Mouse (Mus musculus): ENCODE data around the gene Clmn. TPM values are rescaled to one million over a fixed set of nuclear protein-coding genes. Genes with fewer than 3 reads are reported as not detected.

Clmn gene
- total and polyA plus RNA-seq, 3 experiments = not detected

GRCm38 (mm10) chr12:104751814-104752765 lies 112.8 kb downstream of the Clmn start, which contains the start of gene Dicer1 (continued):
- TF ChIP-seq MEF2A (IDR thresholded peaks at IDR 0.05; ENCODE audit: extremely low read depth, insufficient replicate concordance, low read depth, low read length, poor library complexity, severe bottlenecking) = no peak
- no peak for TF ChIP-seq CHD1 (IDR thresholded peaks at IDR 0.05; ENCODE audit: low read depth, low read length)
- no peak for TF ChIP-seq EP300 (IDR thresholded peaks at IDR 0.05; ENCODE audit: low read depth in 1 of 2, low read length in 2 of 2)
- no peak for TF ChIP-seq POLR2AphosphoS5 (IDR thresholded peaks at IDR 0.05; ENCODE audit: borderline replicate concordance, low read depth, low read length)
- no peak for TF ChIP-seq ZNF384 (IDR thresholded peaks at IDR 0.05; ENCODE audit: low read depth, low read length)
- no peak for TF ChIP-seq USF1 (IDR thresholded peaks at IDR 0.05; ENCODE audit: low read depth, low read length)
- peak; percentile 84; the same call in 1 of the 2 replicates for TF ChIP-seq GABPA (IDR thresholded peaks at IDR 0.05; ENCODE audit: low read depth, low read length)
- no peak; the same call in 1 of the 2 replicates for TF ChIP-seq MAX (IDR thresholded peaks at IDR 0.05; ENCODE audit: low read length)
- peak; percentile 63 to 75; a peak in 3 of 4 replicates for TF ChIP-seq POLR2A (IDR thresholded peaks at IDR 0.05; ENCODE audit: control insufficient read depth in 1 of 2, insufficient read depth in 1 of 2, low read depth in 1 of 2, low read length in 2 of 2, poor library complexity in 1 of 2)
- TF ChIP-seq UBTF (IDR thresholded peaks at IDR 0.05; ENCODE audit: borderline replicate concordance, insufficient read depth, low read depth, low read length) = no peak
- no peak for TF ChIP-seq ZKSCAN1 (IDR thresholded peaks at IDR 0.05; ENCODE audit: low read depth, low read length)
- TF ChIP-seq KAT2A (conservative IDR thresholded peaks at IDR 0.05; ENCODE audit: low read depth, low read length) = no peak
- TF ChIP-seq GATA1 (IDR thresholded peaks at IDR 0.05; ENCODE audit: low read depth, low read length) = no peak

- H3K9ac ChIP-seq (ENCODE audit: control insufficient read depth, low read depth, low read length, poor library complexity, severe bottlenecking) = peak overlapping the region; percentile 90
- peak overlapping the region; percentile 27 for H3K27ac ChIP-seq (ENCODE audit: control insufficient read depth, low read depth, low read length)
- H3K36me3 ChIP-seq (ENCODE audit: control insufficient read depth in 1 of 2, insufficient read depth in 2 of 2, low read length in 2 of 2) = peaks cover 0 to 11% of the 10 kb centered on the region in 2 experiments; a peak in 2 of 4 replicates
- peaks cover 5 to 12% of the 10 kb centered on the region in 2 experiments for H3K4me1 ChIP-seq (ENCODE audit: control insufficient read depth in 1 of 2, insufficient read depth in 2 of 2, low read length in 2 of 2)
- H3K9me3 ChIP-seq (replicated peaks; ENCODE audit: insufficient read depth, low read length) = no peaks in the 10 kb centered on the region
- H3K79me2 ChIP-seq (ENCODE audit: control insufficient read depth, insufficient read depth, low read length, poor library complexity) = peaks cover 50% of the 10 kb centered on the region
- peak; percentile 42 for DNase-seq (ENCODE audit: low read depth, low spot score)
- peak overlapping the region; percentile 94 to 97 for H3K4me3 ChIP-seq (ENCODE audit: control insufficient read depth in 1 of 2, insufficient read depth in 1 of 2, low read depth in 2 of 2, low read length in 2 of 2)
- no peaks in the 10 kb centered on the region for H3K27me3 ChIP-seq (ENCODE audit: control insufficient read depth in 1 of 2, insufficient read depth in 2 of 2, low read length in 2 of 2)
- no peak for TF ChIP-seq GABPA (IDR thresholded peaks at IDR 0.05; ENCODE audit: low read depth, low read length)
- no peak for TF ChIP-seq EP300 (IDR thresholded peaks at IDR 0.05; ENCODE audit: low read depth in 1 of 2, low read length in 2 of 2)
- no peak for TF ChIP-seq MAZ (IDR thresholded peaks at IDR 0.05; ENCODE audit: low read depth, low read length)
- no peak for TF ChIP-seq RCOR1 (IDR thresholded peaks at IDR 0.05; ENCODE audit: low read depth, low read length)
- TF ChIP-seq TAL1 (IDR thresholded peaks at IDR 0.05; ENCODE audit: low read length) = no peak
- TF ChIP-seq ELF1 (IDR thresholded peaks at IDR 0.05; ENCODE audit: low read depth, low read length) = no peak
- 0 out of 4 replicates have a peak, but pooled peaks of 1 of the 2 experiments have one; percentile 8 for TF ChIP-seq POLR2A (IDR thresholded peaks at IDR 0.05; ENCODE audit: control insufficient read depth in 1 of 2, insufficient read depth in 1 of 2, low read depth in 1 of 2, low read length in 2 of 2, poor library complexity in 1 of 2)
- TF ChIP-seq POLR2AphosphoS2 (IDR thresholded peaks at IDR 0.05; ENCODE audit: low read length) = no peak
- peak; percentile 5; the same call in 1 of the 2 replicates for TF ChIP-seq MAX (IDR thresholded peaks at IDR 0.05; ENCODE audit: low read length)
- no peak for TF ChIP-seq CHD2 (IDR thresholded peaks at IDR 0.05; ENCODE audit: low read length)
- no peak for TF ChIP-seq ZMIZ1 (IDR thresholded peaks at IDR 0.05; ENCODE audit: low read depth, low read length)
- no peak for TF ChIP-seq MYB (IDR thresholded peaks at IDR 0.05; ENCODE audit: low read depth, low read length)
- TF ChIP-seq NELFE (IDR thresholded peaks at IDR 0.05; ENCODE audit: low read depth, low read length) = no peak
- TF ChIP-seq USF2 (IDR thresholded peaks at IDR 0.05; ENCODE audit: borderline replicate concordance in 1 of 2, insufficient read depth in 1 of 2, low read depth in 1 of 2, low read length in 2 of 2) = no peak
- no peak for TF ChIP-seq MEF2A (IDR thresholded peaks at IDR 0.05; ENCODE audit: extremely low read depth, insufficient replicate concordance, low read depth, low read length, poor library complexity, severe bottlenecking)
- TF ChIP-seq MYC (IDR thresholded peaks at IDR 0.05; ENCODE audit: low read depth, low read length) = no peak
- no peak for TF ChIP-seq MAFK (IDR thresholded peaks at IDR 0.05; ENCODE audit: borderline replicate concordance, low read depth, low read length)
- TF ChIP-seq UBTF (IDR thresholded peaks at IDR 0.05; ENCODE audit: borderline replicate concordance, insufficient read depth, low read depth, low read length) = 0 out of 2 replicates have a peak, but pooled peaks have one; percentile 60
- TF ChIP-seq TCF12 (IDR thresholded peaks at IDR 0.05; ENCODE audit: low read depth, low read length) = no peak
- TF ChIP-seq ZKSCAN1 (IDR thresholded peaks at IDR 0.05; ENCODE audit: low read depth, low read length) = no peak
- peak; percentile 28; the same call in 1 of the 2 replicates for TF ChIP-seq SIN3A (IDR thresholded peaks at IDR 0.05; ENCODE audit: low read length)
- TF ChIP-seq HCFC1 (IDR thresholded peaks at IDR 0.05; ENCODE audit: low read depth, low read length) = no peak
- TF ChIP-seq MXI1 (IDR thresholded peaks at IDR 0.05; ENCODE audit: low read depth, low read length) = peak; percentile 42; the same call in 1 of the 2 replicates
- TF ChIP-seq BHLHE40 (IDR thresholded peaks at IDR 0.05; ENCODE audit: borderline replicate concordance, low read depth, low read length) = no peak
Measured at GRCm38 (mm10) chr12:104751331-104751813, 113.5 kb downstream of the Clmn start.
